Mouse (Mus musculus) ovary, postnatal 36 days (tissue): Measurements from ENCODE around the gene Fmn2.
A peak's percentile ranks its signal among the peaks of the same experiment; 100 is the strongest.

Experiments used
- DNase-seq: peaks from one replicate; pipeline ENCODE4 v3.0.0; 2022; ENCODE audit warnings: low spot score, mixed read lengths

Fmn2 gene

GRCm38 (mm10) chr1:174501661-174502030, at the start of gene Fmn2:
Gene Fmn2 (plus strand): TSS chr1:174501825.
- DNase-seq, result peak; percentile 64

GRCm38 (mm10) chr1:174455100-174455499, 46.5 kb upstream of the Fmn2 start:
- DNase-seq, result no peak

- DNase-seq, result no peak
Observed at GRCm38 (mm10) chr1:174465385-174465784, 36.2 kb upstream of the Fmn2 start.

- DNase-seq, result no peak
Observed at GRCm38 (mm10) chr1:174466240-174466639, 35.4 kb upstream of the Fmn2 start.

GRCm38 (mm10) chr1:174469736-174470135, 31.9 kb upstream of the Fmn2 start:
- no peak for DNase-seq

GRCm38 (mm10) chr1:174482567-174482966, 19.1 kb upstream of the Fmn2 start:
- DNase-seq, result no peak

- no peak for DNase-seq
Observed at GRCm38 (mm10) chr1:174500064-174500463, 1.6 kb upstream of the Fmn2 start.

- DNase-seq, result no peak
Observed at GRCm38 (mm10) chr1:174501011-174501410, 614 bp upstream of the Fmn2 start.

GRCm38 (mm10) chr1:174502031-174502845, 613 bp downstream of the Fmn2 start:
- DNase-seq, result peak; percentile 20

- DNase-seq, result peak; percentile 5
Observed at GRCm38 (mm10) chr1:174502846-174503745, 1.5 kb downstream of the Fmn2 start.

- no peak for DNase-seq
Observed at GRCm38 (mm10) chr1:174508571-174509110, 7.0 kb downstream of the Fmn2 start.

- DNase-seq, result no peak
Observed at GRCm38 (mm10) chr1:174513419-174513818, 11.8 kb downstream of the Fmn2 start.

GRCm38 (mm10) chr1:174521976-174522770, 20.5 kb downstream of the Fmn2 start:
- DNase-seq, result no peak

- no peak for DNase-seq
Observed at GRCm38 (mm10) chr1:174522809-174523511, 21.3 kb downstream of the Fmn2 start.

GRCm38 (mm10) chr1:174523512-174523828, 21.8 kb downstream of the Fmn2 start:
- no peak for DNase-seq

- no peak for DNase-seq
Observed at GRCm38 (mm10) chr1:174536742-174537453, 35.3 kb downstream of the Fmn2 start.

- DNase-seq, result no peak
Observed at GRCm38 (mm10) chr1:174537491-174537890, 35.9 kb downstream of the Fmn2 start.

- no peak for DNase-seq
Observed at GRCm38 (mm10) chr1:174548291-174548690, 46.7 kb downstream of the Fmn2 start.

- DNase-seq, result peak; percentile 18
Observed at GRCm38 (mm10) chr1:174553272-174554007, 51.8 kb downstream of the Fmn2 start.

- no peak for DNase-seq
Observed at GRCm38 (mm10) chr1:174555412-174555811, 53.8 kb downstream of the Fmn2 start.
